Mouse (Mus musculus) kidney, postnatal 36 days (tissue): ENCODE results near the gene Tmem218.

Source experiments
- DNase-seq, 2 experiments: peaks; one replicate each; pipeline ENCODE4 v3.0.0; 2021 to 2022; ENCODE audit warnings: mixed read lengths in 2 of 2

The Tmem218 gene

GRCm38 (mm10) chr9:37207929-37208411 lies at the start of gene Tmem218:
Gene Tmem218, plus strand, starts transcription at chr9:37208223.
- DNase-seq, result peak; percentile 91 to 97

GRCm38 (mm10) chr9:37160686-37161085 lies 47.3 kb upstream of the Tmem218 start:
- DNase-seq, result no peak

GRCm38 (mm10) chr9:37166899-37167298 lies 41.1 kb upstream of the Tmem218 start:
- DNase-seq, result peak in 1 of 2 experiments; percentile 42

- DNase-seq, result no peak
These were observed 34.6 kb upstream of the Tmem218 start for GRCm38 (mm10) chr9:37173376-37173775.

- no peak for DNase-seq
These were observed 32.0 kb upstream of the Tmem218 start for GRCm38 (mm10) chr9:37176002-37176401.

- DNase-seq, result peak; percentile 53 to 81
These were observed 30.9 kb upstream of the Tmem218 start for GRCm38 (mm10) chr9:37177107-37177506.

- DNase-seq, result no peak
These were observed 30.5 kb upstream of the Tmem218 start for GRCm38 (mm10) chr9:37177551-37177950.

GRCm38 (mm10) chr9:37178911-37179310 lies 29.1 kb upstream of the Tmem218 start:
- no peak for DNase-seq

- DNase-seq, result no peak
These were observed 28.4 kb upstream of the Tmem218 start for GRCm38 (mm10) chr9:37179596-37179995.

GRCm38 (mm10) chr9:37181596-37181995 lies 26.4 kb upstream of the Tmem218 start:
- no peak for DNase-seq

- no peak for DNase-seq
These were observed 24.8 kb upstream of the Tmem218 start for GRCm38 (mm10) chr9:37183176-37183575.

- DNase-seq, result no peak
These were observed 20.6 kb upstream of the Tmem218 start for GRCm38 (mm10) chr9:37187407-37187806.

- DNase-seq, result no peak
These were observed 20.0 kb upstream of the Tmem218 start for GRCm38 (mm10) chr9:37188024-37188423.

- no peak for DNase-seq
These were observed 11.0 kb upstream of the Tmem218 start for GRCm38 (mm10) chr9:37197067-37197466.

- no peak for DNase-seq
These were observed 7.6 kb upstream of the Tmem218 start for GRCm38 (mm10) chr9:37200414-37200813.

GRCm38 (mm10) chr9:37203884-37204283 lies 4.1 kb upstream of the Tmem218 start:
- peak; percentile 32 to 66 for DNase-seq

- no peak for DNase-seq
These were observed 5.2 kb downstream of the Tmem218 start for GRCm38 (mm10) chr9:37213060-37213738.

- peak; percentile 15 to 28 for DNase-seq
These were observed 6.5 kb downstream of the Tmem218 start for GRCm38 (mm10) chr9:37214327-37215060.

GRCm38 (mm10) chr9:37220755-37221154 lies 12.7 kb downstream of the Tmem218 start:
- no peak for DNase-seq

GRCm38 (mm10) chr9:37225581-37225980 lies 17.6 kb downstream of the Tmem218 start:
- no peak for DNase-seq

- peak; percentile 58 to 70 for DNase-seq
These were observed 21.9 kb downstream of the Tmem218 start for GRCm38 (mm10) chr9:37229880-37230325.

GRCm38 (mm10) chr9:37230486-37231195 lies 22.6 kb downstream of the Tmem218 start:
- DNase-seq, result no peak
